Mouse (Mus musculus): Measurements from ENCODE around the gene Nbeal2.

GRCm38 (mm10) chr9:110667219-110667836 is 13.4 kb upstream of the Nbeal2 start:
- TF ChIP-seq TAL1 (IDR thresholded peaks at IDR 0.05; ENCODE audit: low read length) = no peak
- TF ChIP-seq GATA1 (IDR thresholded peaks at IDR 0.05; ENCODE audit: low read length) = no peak

Data from erythroblast, embryonic 14.5 days (primary cell).